Mouse (Mus musculus) cortical plate, adult 2 months (tissue): ENCODE measurements at regions not wholly inside any gene's neighbourhood (a gene's known extent, or its start where the extent isn't known, plus 50 kb on each side); places are given as distances from the start of the nearest gene placed in this dataset.

ENCODE experiments used
- CTCF ChIP-seq: fragments of 200-500 bp; IDR thresholded peaks from 2 replicates; pipeline ENCODE4 v1.5.1; 2011; ENCODE audit warnings: mild to moderate bottlenecking, control low read depth, low read length; ENCODE audit not compliant: insufficient read depth; ENCODE audit errors: extremely low read depth
- POLR2A ChIP-seq: fragments of 200-500 bp; IDR thresholded peaks from 2 replicates; pipeline ENCODE4 v1.6.1; 2011; ENCODE audit warnings: mild to moderate bottlenecking, low read length, control low read depth; ENCODE audit not compliant: insufficient read depth; ENCODE audit errors: extremely low read depth

DNA sequence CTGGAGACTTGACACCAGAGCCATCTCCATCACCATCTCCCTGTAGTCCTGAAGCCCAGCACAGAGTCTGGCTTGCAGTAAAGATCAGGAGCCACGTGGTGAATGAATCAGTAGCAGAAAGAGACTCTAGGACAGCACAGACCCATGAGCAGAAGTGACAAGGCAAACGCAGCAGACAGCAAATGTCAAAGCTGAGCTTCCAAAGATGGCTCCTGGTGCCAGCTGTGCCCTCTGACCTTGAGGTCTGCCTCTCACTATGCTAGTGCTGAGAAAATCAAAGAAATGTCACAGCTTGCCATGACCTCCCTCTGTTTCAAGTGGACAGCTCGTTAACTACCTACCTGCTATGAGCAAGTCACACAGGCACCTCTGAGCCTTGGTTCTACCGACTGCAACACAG is 123.1 kb downstream of the Rybp start:
- TF ChIP-seq CTCF: no peak
- TF ChIP-seq POLR2A: no peak
